Mouse (Mus musculus) CD8-positive naive resting alpha-beta T cell, adult 57 days (primary cell): ENCODE data around the gene Maf. TPM values are rescaled to one million over a fixed set of nuclear protein-coding genes. Genes with fewer than 3 reads are reported as not detected.

Experiments
- total RNA-seq: library from RNA; stranded (reverse); gene quantifications from one replicate; pipeline ENCODE4 v1.2.4, GENCODE M21; 2023

Gene Maf
- 3.5 TPM for total RNA-seq

GRCm38 (mm10) chr8:115707731-115708590, at the start of gene Maf:
Gene Maf (minus strand): TSS chr8:115707794.

